Mouse (Mus musculus): ENCODE results near the gene Gkn3.

Gene Gkn3

GRCm38 (mm10) chr6:87388877-87389276, at the start of gene Gkn3:
Gene Gkn3, minus strand, starts transcription at chr6:87388935.
- DNase-seq = no peak

DNA sequence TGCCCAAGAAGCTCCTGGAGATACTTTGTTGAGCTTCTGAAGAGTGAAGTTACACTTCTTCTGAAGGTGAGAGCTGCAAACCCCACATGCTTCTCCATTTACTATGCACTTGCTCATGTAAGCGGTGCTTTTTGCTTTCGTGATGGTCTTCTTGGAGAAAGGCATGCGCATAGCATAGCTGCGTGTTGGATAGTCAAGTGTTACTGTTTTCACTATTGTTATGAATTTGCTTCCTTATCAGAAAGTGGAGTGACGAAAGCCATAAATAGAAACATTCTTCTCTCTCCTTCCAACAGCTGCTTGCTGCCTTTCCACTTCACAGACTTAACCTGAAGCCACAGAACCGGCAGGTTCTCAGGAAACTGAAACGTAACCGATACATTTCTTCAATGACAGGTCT, 48.0 kb upstream of the Gkn3 start:
- DNase-seq = no peak

DNA sequence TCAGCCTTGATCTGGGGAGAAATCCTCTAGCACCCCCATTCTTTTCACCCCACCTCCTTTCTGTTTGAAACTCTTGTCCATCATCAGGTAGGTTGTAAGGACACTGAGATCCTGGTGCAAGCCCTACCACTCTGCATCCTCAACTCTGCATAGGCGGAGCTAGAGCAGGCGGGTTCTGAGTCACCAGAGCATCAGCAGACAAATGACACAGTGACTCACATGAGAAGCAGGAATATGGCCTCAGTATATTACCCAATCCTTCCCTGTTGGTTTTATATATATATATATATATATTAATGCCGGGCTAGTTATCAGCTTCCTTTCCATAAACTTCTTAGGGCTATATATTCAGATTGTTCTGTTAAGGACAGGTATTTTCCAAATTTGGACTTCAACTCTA, 47.1 kb upstream of the Gkn3 start:
- DNase-seq = no peak

DNA sequence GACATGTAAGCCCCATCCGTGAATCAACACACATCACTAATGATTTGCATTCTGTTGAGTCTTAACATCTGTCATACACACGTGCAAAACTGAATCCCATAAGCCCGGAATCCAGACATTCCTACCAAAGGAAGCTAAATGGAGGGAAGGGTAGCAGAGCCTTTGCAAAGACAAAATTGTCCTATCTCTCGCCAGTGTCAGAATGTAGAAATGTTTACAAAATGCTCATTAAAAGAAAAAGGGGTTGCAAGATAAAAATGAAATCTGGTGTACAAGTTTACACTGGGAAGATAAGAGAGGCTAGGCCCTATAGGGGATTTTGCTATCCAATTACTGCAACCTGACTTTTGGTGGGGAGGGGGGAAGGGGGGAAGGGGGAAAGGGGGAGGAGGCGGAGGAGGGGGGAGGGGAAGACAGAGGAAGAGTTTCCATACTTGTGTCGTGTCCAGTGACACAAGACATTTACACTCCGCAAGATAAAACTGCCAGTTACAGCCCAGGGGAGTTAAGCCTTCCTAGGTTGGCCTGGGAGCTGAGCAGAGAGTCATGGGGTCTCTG, 39.8 kb upstream of the Gkn3 start, which contains the start of gene Bmp10:
Gene Bmp10 (plus strand): TSS at position 508 of the 558 bp plus-strand sequence.
- DNase-seq = no peak

GRCm38 (mm10) chr6:87427616-87428015, 38.9 kb upstream of the Gkn3 start:
- no peak for DNase-seq

DNA sequence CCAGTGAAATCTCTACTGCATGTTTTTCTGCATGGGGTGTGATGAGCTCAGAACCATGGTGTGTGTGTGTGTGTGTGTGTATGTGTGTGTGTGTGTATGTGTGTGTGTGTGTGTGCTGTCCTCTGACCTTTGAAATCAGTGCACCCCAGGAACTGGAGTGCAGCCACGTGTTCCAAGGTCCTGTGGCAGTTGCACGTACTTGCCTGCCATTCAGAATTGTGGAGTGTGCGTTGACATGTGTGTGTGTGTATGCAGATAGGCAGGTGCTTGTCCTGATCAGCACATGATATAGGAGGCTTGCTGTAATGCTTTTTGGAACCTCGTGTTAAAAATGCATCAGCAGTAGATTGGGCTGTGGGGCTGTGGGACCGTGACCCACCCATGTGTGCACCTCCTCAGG, 38.2 kb upstream of the Gkn3 start:
- DNase-seq = no peak

GRCm38 (mm10) chr6:87424037-87424816, 35.5 kb upstream of the Gkn3 start:
- no peak for DNase-seq

DNA sequence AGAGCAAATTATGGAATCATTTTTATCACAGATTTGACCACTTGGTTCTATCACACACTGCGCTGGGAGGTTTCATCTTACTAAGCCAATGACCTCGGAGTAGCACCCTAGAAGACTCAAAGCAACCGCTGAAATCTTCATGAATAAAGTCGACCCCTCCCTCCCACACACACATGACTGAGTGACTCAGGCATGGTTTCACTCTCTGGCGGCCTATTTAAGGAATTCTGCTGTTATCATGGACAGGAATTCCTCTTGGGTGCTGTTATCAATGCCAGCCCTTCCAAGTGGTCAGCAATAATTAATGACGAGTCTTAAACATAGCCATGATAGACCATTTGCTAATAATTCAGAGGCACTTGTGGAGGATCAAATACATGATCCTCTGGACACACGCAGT, 33.6 kb upstream of the Gkn3 start:
- DNase-seq = no peak

GRCm38 (mm10) chr6:87412011-87412410, 23.3 kb upstream of the Gkn3 start:
- no peak for DNase-seq

- DNase-seq = no peak
Measured at GRCm38 (mm10) chr6:87401456-87401855, 12.7 kb upstream of the Gkn3 start.

- DNase-seq = no peak
Measured at GRCm38 (mm10) chr6:87399886-87400566, 11.3 kb upstream of the Gkn3 start.

DNA sequence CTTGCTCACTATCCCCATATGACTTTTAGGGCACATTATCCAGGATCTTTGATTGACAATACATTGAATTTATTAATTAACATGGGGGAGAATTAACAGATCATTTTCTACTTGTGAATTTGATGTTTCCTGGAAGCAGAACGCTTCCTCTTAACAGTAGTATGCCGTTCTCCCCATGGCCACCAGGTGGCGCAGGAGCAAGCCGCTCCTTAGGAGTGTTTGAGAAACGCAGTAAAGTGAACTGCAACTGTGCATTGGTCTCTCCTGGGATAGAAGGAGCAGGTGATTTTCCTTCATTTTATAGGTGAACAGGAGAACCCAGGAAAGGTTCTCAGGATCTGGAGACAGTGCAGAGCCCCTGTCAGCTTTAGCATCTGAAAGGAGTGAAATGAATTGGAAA, 10.4 kb upstream of the Gkn3 start:
- peak; percentile 60 for DNase-seq

GRCm38 (mm10) chr6:87394783-87395182, 6.0 kb upstream of the Gkn3 start:
- DNase-seq = no peak

- no peak for DNase-seq
Measured at GRCm38 (mm10) chr6:87393466-87394205, 4.9 kb upstream of the Gkn3 start.

DNA sequence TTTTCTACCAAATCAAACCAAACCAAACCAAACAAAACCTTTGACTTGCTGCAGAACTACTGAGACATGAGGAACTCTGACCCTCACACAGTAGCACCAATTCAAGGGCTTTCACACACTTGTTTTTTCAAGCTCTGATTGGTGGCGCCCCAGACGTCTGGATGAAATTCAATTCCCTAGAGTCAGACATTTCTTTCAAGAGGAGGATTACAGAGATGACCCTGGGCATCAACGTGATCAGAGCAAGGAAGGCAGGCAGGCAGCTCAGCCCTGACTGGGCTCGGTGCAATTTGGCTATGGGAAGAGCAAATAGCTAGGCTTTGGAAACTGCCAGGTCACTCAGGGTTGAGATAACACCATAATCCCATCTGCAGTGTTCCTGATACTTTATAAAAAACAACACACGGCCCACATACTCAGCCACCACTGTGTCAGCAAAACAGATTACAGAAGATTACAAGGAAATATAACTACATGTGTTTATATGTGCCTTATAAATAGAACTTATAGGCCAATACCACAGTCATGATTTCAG, 787 bp upstream of the Gkn3 start:
- DNase-seq = no peak

DNA sequence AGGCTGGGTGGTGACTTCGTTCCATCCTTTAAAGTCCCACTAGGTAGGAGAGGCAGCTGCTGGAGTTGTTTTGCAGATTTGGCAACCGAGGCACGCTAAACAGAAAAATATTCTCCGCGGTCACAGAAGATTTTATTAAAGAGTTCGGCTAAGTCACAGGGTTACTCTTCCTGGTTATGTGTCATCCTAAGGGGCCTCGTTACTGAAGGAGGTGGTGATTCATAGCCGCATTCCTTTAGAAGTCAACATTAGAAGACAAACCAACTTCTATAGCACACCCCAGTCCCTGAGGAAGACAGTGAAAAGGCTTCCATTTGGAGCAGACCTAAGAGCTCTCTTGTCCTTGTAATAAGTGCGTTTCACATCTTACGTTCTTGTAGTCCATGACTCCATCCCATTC, 2.1 kb downstream of the Gkn3 start:
- DNase-seq = no peak

GRCm38 (mm10) chr6:87386203-87386602, 2.5 kb downstream of the Gkn3 start:
- peak; percentile 74 for DNase-seq

- peak; percentile 31 for DNase-seq
Measured at GRCm38 (mm10) chr6:87384761-87385160, 4.0 kb downstream of the Gkn3 start.

DNA sequence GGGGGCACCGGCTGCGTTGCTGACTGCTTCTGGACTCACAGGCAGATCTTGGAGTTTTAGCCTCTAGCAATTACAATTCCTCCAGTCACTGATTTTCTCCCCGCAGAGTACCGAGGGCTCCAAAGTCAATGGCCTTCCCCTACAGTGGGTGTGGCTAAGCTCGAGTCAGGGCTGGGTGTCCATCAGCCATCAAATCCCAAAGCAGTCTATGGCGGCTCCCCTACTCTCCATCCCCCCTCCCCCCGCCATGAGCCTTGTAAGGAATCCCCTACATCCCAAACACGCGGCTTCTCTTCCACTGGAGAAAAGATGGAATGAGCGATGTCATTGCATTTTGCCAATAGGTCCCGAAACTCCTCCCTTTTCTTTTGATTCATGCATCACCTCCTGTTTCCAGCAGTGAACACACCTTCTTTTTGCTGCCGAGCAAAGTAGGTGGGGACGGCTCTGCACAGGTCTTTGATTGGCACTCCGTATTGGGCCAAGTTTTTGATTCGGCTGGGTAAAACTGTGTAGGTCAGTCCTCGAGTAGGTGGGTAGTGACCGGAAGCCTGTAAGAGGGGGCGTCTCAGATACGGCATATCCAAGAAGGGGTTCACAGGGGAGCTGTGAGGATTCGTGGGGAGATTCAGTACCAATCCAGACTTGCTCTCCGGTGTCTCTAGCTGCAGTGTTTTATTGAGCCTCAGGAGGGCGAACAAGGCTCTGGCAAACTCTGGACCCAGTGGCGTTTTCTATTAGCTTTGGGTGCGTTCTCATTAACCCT, 4.6 kb downstream of the Gkn3 start:
- DNase-seq = peak; percentile 16

GRCm38 (mm10) chr6:87373057-87373456, 15.7 kb downstream of the Gkn3 start, which contains the start of gene Gkn2:
Gene Gkn2, plus strand, starts transcription at chr6:87373357.
- no peak for DNase-seq

DNA sequence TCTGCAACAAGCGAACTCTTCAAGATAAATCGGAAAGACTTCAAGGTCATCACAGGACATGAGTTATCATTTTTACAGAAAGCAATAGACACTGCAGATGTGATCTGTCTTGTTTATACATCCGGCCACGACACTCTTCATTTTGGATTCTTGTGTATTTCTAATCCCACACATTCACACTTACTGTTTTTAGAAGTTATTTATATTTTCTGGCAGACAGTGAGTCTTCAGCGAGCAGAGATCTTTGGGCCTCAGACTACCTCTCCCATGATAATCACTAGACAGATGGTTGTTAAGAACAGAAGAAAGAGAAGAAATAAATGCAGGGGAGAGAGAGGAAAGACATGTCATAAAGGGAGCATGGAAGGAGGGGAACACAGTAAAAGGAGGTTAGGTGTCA, 19.5 kb downstream of the Gkn3 start:
- peak; percentile 12 for DNase-seq

DNA sequence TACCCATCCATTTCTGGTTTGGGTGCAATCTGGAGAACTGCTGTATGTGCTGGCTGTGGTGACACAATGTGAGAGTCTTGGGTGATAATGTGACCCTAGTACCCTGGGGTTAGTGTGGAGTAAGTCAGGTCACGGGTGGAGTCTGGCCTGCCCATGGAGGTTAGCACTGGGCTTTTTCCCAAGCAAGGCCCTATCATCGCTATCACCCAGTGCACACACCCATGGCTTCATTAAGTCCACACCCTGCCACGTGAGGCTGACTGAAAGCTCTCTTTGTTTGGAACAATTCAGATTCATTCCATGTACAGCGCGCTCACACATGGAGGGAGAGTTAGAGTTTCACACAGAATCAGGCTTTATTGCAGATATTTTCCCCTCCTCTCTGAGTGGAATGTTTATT, 34.3 kb downstream of the Gkn3 start:
- DNase-seq = peak; percentile 14
